Mouse (Mus musculus) erythroblast, embryonic 14.5 days (primary cell): Measurements from ENCODE around the gene Mrvi1.
A peak's percentile ranks its signal among the peaks of the same experiment; 100 is the strongest.

Source experiments
- GATA1 ChIP-seq: IDR thresholded peaks from 2 replicates; pipeline ENCODE4 v1.6.1; 2012; ENCODE audit warnings: low read length, inconsistent platforms, mixed read lengths
- TAL1 ChIP-seq: IDR thresholded peaks from 3 replicates; pipeline ENCODE4 v1.6.1; 2012; ENCODE audit warnings: low read length, inconsistent platforms, mixed read lengths

DNA sequence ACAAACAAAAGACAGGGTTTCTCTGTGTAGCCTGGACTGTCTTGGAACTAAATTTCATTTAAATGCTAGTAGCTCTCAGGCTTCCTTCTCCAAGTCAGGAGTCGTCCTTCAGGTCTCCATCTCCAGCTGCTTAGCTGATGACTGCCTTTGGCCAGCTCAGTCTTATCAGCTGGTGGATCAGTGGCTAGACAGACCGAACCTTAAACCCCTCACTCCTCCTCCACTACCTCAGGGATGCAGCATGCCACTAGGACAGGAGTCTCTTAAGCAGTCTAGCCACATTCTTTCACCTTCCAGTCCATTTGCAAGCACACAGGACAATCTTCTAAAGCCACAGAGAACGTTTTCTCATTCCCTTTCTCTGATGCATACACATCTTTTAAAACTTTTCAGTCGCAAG, 42.7 kb upstream of the Mrvi1 start:
- TF ChIP-seq GATA1 = peak; percentile 51; the same call in 1 of the 2 replicates
- no peak for TF ChIP-seq TAL1
